ENCODE assay signal across 13 mouse cellular contexts in genomic region chr2:71934046-71934445, GRCm38 (mm10).
"Had no signal": no experiment of that assay in that cellular context is flagged by ENCODE, and none has a peak within 500 bp of the region (broad histone marks: within the 10 kb centered on the region; RNA-seq: fewer than 3 reads in every experiment).

No protein-coding gene starts in this region.

- DNase-seq: lung, adult 18-20 months; lung, embryonic 14.5 days; lung, postnatal 10 days; lung, postnatal 4 days; midbrain, embryonic 14.5 days; retina, postnatal 1 day; right cerebral cortex, adult 18-20 months; right cerebral cortex, postnatal 25 days; right cerebral cortex, postnatal 4 days; spleen, adult 18-20 months; thymus, adult 18-20 months; thymus, postnatal 14 days; thymus, postnatal 36 days had no signal
